ENCODE assay signal across 8 mouse cellular contexts in the genomic region with DNA sequence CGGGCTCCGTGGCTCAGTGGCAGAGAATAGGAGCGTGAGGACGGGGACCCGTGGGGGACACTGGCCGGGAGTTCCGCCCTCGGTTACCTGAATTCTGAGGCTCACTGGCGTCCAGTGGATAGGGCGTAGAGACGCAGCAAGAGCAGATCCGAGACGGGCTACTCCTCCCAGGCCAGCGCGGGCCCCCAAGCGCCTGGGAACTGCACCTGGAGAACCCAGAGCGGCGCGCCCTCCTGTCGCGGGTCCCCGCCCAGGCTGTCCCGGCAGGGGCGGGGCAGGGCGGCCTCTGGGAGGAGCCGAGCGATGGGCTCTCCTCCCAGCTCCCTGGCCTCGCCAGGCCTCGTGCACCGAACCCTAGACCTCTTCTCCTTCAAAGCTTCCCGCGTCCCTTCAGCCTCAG. TPM values are rescaled to one million over a fixed set of nuclear protein-coding genes. Genes with fewer than 3 reads are reported as not detected.
DNase-seq lines count a peak whose midpoint lies in the region; ATAC-seq lines count a peak whose summit lies in the region.
"Had no signal": no experiment of that assay in that cellular context is flagged by ENCODE, and none has a peak within 500 bp of the region (broad histone marks: within the 10 kb centered on the region; RNA-seq: fewer than 3 reads in every experiment).

Gene Paqr5, minus strand, starts transcription at position 257 of the 400 bp plus-strand sequence.

- H3K4me3 ChIP-seq in heart, embryonic 16.5 days (ENCODE audit: low read length), result peak within 1 kb of the TSS; percentile 59
- H3K4me3 ChIP-seq in megakaryocyte, embryonic 14.5 days (replicated peaks), result peak within 1 kb of the TSS; percentile 84

- H3K4me2 ChIP-seq in heart, embryonic 16.5 days (ENCODE audit: low read depth, low read length), result peak within 1 kb of the TSS; percentile 92

- no peaks in the 10 kb centered on the region for H3K36me3 ChIP-seq in heart, embryonic 16.5 days (ENCODE audit: control insufficient read depth, insufficient read depth)
- H3K36me3 ChIP-seq in megakaryocyte, embryonic 14.5 days (replicated peaks; ENCODE audit: low read length), result no peaks in the 10 kb centered on the region
- H3K36me3 ChIP-seq in splenic B cell, adult 2 months (ENCODE audit: control insufficient read depth, insufficient read depth, low read length, poor library complexity, severe bottlenecking), result no peaks in the 10 kb centered on the region

- H3K27ac ChIP-seq in heart, embryonic 16.5 days (ENCODE audit: low read length), result no peak within 1 kb of the TSS
- H3K27ac ChIP-seq: macrophage had no signal

- ATAC-seq in heart, embryonic 16.5 days (replicated peaks; ENCODE audit: extremely low read depth, insufficient read depth, low FRiP score), result 0 out of 2 replicates have a peak, but pooled peaks have one; percentile 54

- peaks cover 42% of the 10 kb centered on the region for H3K27me3 ChIP-seq in heart, embryonic 16.5 days (ENCODE audit: control insufficient read depth, insufficient read depth, low read length)
- H3K27me3 ChIP-seq in megakaryocyte, embryonic 14.5 days (replicated peaks), result peaks cover 94% of the 10 kb centered on the region
- no peaks in the 10 kb centered on the region; the same call in 1 of the 2 replicates for H3K27me3 ChIP-seq in splenic B cell, adult 2 months (ENCODE audit: control insufficient read depth, insufficient read depth, low read length, poor library complexity, severe bottlenecking)

- H3K9ac ChIP-seq in heart, embryonic 16.5 days (ENCODE audit: low read length), result peak within 1 kb of the TSS; percentile 61

- H3K4me1 ChIP-seq in heart, embryonic 16.5 days (ENCODE audit: control insufficient read depth, insufficient read depth, low read length), result peaks cover 8% of the 10 kb centered on the region
- H3K4me1 ChIP-seq in megakaryocyte, embryonic 14.5 days, result peaks cover 16% of the 10 kb centered on the region

- peak; percentile 82 for DNase-seq in ZHBTc4 (ENCODE audit: low read depth, low spot score)
- DNase-seq in embryo, embryonic 10 days (ENCODE audit: low spot score), result peak; percentile 60
- peak; percentile 83 to 94 for DNase-seq in kidney, postnatal 25 days
- peak; percentile 5 for DNase-seq in splenic B cell, adult 2 months (ENCODE audit: low read depth, low spot score)
- no peak for DNase-seq in left cerebral cortex, adult 9 months (ENCODE audit: low spot score in 2 of 2)

- under 1% methylated on average over 29 of the region's 32 CpGs for WGBS in heart, embryonic 16.5 days

- H3K9me3 ChIP-seq in heart, embryonic 16.5 days (replicated peaks; ENCODE audit: control insufficient read depth, low read length), result no peaks in the 10 kb centered on the region
- peaks cover 7% of the 10 kb centered on the region for H3K9me3 ChIP-seq in megakaryocyte, embryonic 14.5 days

RNA-seq across cellular contexts. Expression of gene Paqr5, which starts in this region (rescaled TPM):
- polyA plus RNA-seq in heart, embryonic 16.5 days (2015; fragmentation: Nextera tagmentation; extraction: Ambion mirVana), result 1.1 and 1.3 TPM in 2 replicates
- polyA plus RNA-seq in megakaryocyte, embryonic 14.5 days (2012; ENCODE audit: insufficient read depth, low replicate concordance), result 0.06 TPM in 1 of 2 replicates, not detected in the other

Comparison
In these comparisons a context has a peak if more than half of its experiments do, and no peak if none do; other contexts are left out.
1. DNase-seq: peak in ZHBTc4 (single experiment), embryo, embryonic 10 days (single experiment), kidney, postnatal 25 days (2 of 2) and splenic B cell, adult 2 months (single experiment); none in left cerebral cortex, adult 9 months (0 of 2).